Mouse (Mus musculus) bone marrow, adult 2 months (tissue): ENCODE measurements around the gene C3. TPM values are rescaled to one million over a fixed set of nuclear protein-coding genes. Genes with fewer than 3 reads are reported as not detected.

ENCODE experiments used
- H3K27ac ChIP-seq: fragments of 200-500 bp; 2 replicates; pipeline ENCODE4 v1.5.1; 2012; ENCODE audit warnings: low read depth, mild to moderate bottlenecking, control low read depth, inconsistent platforms, low read length; ENCODE audit not compliant: control insufficient read depth, poor library complexity, insufficient read depth
- H3K4me1 ChIP-seq: fragments of 200-500 bp; 2 replicates; pipeline ENCODE4 v1.6.1; 2011; ENCODE audit warnings: low read length; ENCODE audit not compliant: control insufficient read depth, insufficient read depth
- H3K4me3 ChIP-seq: fragments of 200-500 bp; replicated peaks from 2 replicates; pipeline ENCODE3; 2011; ENCODE audit warnings: mild to moderate bottlenecking, low read depth, low read length, control low read depth; ENCODE audit not compliant: control insufficient read depth
- CTCF ChIP-seq: fragments of 200-500 bp; IDR thresholded peaks from 2 replicates; pipeline ENCODE4 v1.5.1; 2011; ENCODE audit warnings: low read length, control low read depth; ENCODE audit not compliant: control insufficient read depth, insufficient read depth
- POLR2A ChIP-seq: fragments of 200-500 bp; IDR thresholded peaks from 2 replicates; pipeline ENCODE4 v1.6.1; 2011; ENCODE audit warnings: low read depth, mild to moderate bottlenecking, control low read depth, low read length, borderline replicate concordance; ENCODE audit not compliant: control insufficient read depth
- WGBS: fragments of 180-500 bp; shearing (Covaris S2); methylation state at CpG from one replicate; pipeline ENCODE4 v1.1.7; 2018; 5-methylcytosine and 5-hydroxymethylcytosine counted together
- polyA plus RNA-seq: library from polyadenylated mRNA; stranded (reverse); fragments of >200 nt; gene quantifications from 2 replicates; pipeline ENCODE4 v1.2.4, GENCODE M21; 2011; ENCODE audit warnings: low replicate concordance; ENCODE audit not compliant: missing spikeins, insufficient read depth, insufficient read length

The C3 gene
- polyA plus RNA-seq, 1 experiment: 221 TPM

- Histone ChIP-seq H3K4me3 (no peak overlapping the region), H3K4me1 (no peaks in the 10 kb centered on the region), H3K27ac (no peak overlapping the region)
- WGBS: 90% methylated on average over 22 of the region's 22 CpGs
- TF ChIP-seq CTCF (no peak), POLR2A (no peak)
Observed at GRCm38 (mm10) chr17:57256921-57257485, 29.1 kb upstream of the C3 start.

DNA sequence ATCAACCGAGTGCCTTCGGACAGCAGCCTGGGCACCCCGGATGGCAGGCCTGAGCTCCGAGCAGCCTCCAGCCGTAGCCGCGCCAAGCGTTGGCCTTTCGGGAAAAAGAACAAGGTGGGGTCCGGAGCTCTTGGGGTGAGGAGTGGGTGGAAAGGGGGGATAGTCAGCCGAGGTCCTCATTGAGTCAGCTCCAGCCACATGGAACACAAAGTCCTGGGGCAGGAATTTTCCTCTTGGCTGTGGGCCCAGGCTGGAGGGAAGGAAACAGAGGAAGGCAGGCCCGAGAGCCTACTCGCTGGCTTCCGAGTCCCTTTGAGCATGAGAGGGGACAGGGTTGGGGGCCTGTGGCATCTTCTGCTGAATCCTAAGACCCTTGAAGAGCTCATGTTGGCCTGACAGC lies 27.4 kb upstream of the C3 start:
- WGBS: 91% methylated on average over 14 of the region's 14 CpGs
- no peak overlapping the region for H3K27ac ChIP-seq
- TF ChIP-seq POLR2A (no peak), CTCF (no peak)
- H3K4me1 ChIP-seq: no peaks in the 10 kb centered on the region
- H3K4me3 ChIP-seq: no peak overlapping the region

DNA sequence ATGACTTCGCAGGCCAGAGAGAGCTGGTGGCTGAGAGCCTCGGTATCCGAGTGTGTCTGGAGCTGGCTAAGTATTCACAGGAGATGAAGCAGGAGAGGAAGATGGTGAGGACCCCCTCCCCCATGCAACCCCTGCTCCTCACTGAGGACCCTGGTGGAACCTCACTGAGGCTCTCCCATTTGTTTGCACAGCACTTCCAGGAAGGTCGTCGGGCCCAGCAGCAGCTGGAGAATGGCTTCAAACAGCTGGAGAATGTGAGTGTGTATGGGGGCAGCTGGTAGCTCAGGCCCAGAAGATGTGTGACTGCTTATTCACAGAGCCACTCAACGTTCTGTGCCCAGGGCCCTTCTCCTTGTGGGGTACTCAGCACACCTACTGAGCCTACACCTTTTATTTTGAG lies 25.4 kb upstream of the C3 start:
- H3K4me1 ChIP-seq: peaks cover 3% of the 10 kb centered on the region; the same call in 1 of the 2 replicates
- WGBS: 88% methylated on average over 6 of the region's 6 CpGs
- H3K27ac ChIP-seq: no peak overlapping the region
- H3K4me3 ChIP-seq: no peak overlapping the region
- TF ChIP-seq CTCF (no peak), POLR2A (no peak)

DNA sequence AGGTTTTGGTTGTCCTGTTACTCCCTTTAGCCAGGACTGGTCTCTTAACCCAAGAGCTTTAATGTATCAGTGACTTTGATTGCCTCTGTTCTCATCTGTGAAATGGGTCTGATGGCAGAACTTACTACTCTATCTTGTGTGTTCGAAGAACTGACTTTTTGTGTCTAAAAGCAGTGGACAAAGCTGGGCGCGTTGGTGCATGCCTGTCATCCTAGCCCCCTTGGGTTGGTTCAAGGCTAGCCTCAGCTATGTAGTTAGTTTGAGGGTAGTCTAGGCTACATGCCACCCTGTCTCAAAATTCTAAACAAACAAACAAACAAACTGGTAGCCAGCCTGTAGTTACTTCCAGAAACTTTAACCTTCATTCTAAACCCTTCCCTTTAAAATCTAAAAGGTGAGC lies 23.5 kb upstream of the C3 start:
- H3K4me1 ChIP-seq: peaks cover 3% of the 10 kb centered on the region; the same call in 1 of the 2 replicates
- WGBS: 90% methylated on average over 3 of the region's 3 CpGs
- no peak overlapping the region for H3K27ac ChIP-seq
- TF ChIP-seq POLR2A (no peak), CTCF (no peak)
- H3K4me3 ChIP-seq: no peak overlapping the region

DNA sequence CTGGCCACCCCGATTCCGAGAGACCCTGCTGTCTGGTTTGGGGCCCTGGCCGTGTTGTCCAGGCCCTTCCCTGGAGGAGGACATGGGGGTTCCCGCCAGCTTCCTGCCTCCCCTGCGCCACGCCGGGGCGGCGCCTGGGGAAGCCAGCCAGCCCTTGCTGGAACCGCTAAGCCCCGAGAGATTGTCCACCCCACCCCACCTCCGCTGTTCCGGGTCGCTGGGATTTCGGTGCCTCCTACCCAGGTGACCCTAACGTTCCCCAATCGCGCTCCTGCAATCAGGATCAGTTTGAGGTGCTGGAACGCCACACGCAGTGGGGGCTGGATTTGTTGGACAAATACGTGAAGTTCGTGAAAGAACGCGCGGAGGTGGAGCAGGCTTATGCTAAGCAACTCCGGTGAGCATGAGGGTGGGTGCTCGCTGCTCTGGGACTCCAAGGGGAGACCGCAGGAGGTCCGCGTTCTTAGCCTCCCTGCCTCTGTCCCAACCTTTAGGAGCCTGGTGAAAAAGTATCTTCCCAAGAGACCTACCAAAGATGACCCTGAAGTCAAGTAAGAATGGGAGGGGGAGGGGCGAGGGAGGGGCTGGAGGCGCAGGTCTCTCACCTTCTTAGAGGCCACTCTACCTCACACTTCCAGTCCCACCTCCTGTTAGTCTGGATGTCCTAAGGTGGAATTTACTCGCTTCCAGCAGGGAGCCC lies 22.7 kb upstream of the C3 start:
- H3K27ac ChIP-seq: no peak overlapping the region
- 6% methylated on average over 33 of the region's 33 CpGs for WGBS
- H3K4me3 ChIP-seq: peak overlapping the region; percentile 15
- H3K4me1 ChIP-seq: peaks cover 5% of the 10 kb centered on the region; the same call in 1 of the 2 replicates
- no peak for TF ChIP-seq CTCF
- TF ChIP-seq POLR2A: no peak

GRCm38 (mm10) chr17:57249186-57250181 lies 21.5 kb upstream of the C3 start, which contains the start of gene Trip10:
TSS of gene Trip10 (plus strand) at chr17:57249455.
- under 1% methylated on average over 52 of the region's 52 CpGs for WGBS
- peaks cover 5% of the 10 kb centered on the region; the same call in 1 of the 2 replicates for H3K4me1 ChIP-seq
- H3K4me3 ChIP-seq: peak within 1 kb of the TSS; percentile 83
- H3K27ac ChIP-seq: peak within 1 kb of the TSS; percentile 61
- peak; percentile 40; the same call in 1 of the 2 replicates for TF ChIP-seq POLR2A
- peak; percentile 36; the same call in 1 of the 2 replicates for TF ChIP-seq CTCF

DNA sequence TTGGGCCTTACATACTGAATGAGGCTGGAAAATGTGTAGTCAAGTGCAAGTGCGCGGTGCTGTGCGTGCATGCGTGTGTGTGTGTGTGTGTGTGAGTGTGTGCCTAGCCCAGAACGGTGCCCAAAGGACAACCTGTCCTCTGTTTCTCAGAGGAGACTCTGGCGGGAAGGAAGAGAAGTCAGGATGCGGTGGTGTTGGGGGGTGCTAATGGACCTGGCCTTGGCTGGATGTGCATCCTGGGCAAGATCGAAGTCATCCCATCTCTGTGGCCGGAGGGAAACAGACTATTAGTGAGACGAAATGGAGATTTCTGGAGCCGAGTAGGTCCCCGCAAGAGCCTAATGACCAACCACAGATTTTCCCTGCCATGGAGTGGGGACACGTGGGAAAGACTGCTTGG lies 20.8 kb upstream of the C3 start:
- 8% methylated on average over 13 of the region's 13 CpGs for WGBS
- no peak for TF ChIP-seq POLR2A
- TF ChIP-seq CTCF: no peak
- Histone ChIP-seq H3K4me1 (peaks cover 5% of the 10 kb centered on the region; the same call in 1 of the 2 replicates), H3K27ac (peak overlapping the region; percentile 61; the same call in 1 of the 2 replicates), H3K4me3 (peak overlapping the region; percentile 52)
